ENCODE assay signal across 9 mouse cellular contexts in genomic region chr7:44975117-44975419, GRCm38 (mm10). TPM values are rescaled to one million over a fixed set of nuclear protein-coding genes. Genes with fewer than 3 reads are reported as not detected.
A peak's percentile ranks its signal among the peaks of the same experiment; 100 is the strongest.
DNase-seq lines count a peak whose midpoint lies in the region; ATAC-seq and TF ChIP-seq lines count a peak whose summit lies in the region.
"Had no signal": no experiment of that assay in that cellular context is flagged by ENCODE, and none has a peak within 500 bp of the region (broad histone marks: within the 10 kb centered on the region; RNA-seq: fewer than 3 reads in every experiment).

No protein-coding gene starts in this region.

- DNase-seq in layer of hippocampus, adult 2 months (ENCODE audit: low spot score in 2 of 2): no peak
- no peak for DNase-seq in layer of hippocampus, adult 8-10 months (ENCODE audit: low spot score in 2 of 2)
- DNase-seq in forebrain, embryonic 10.5 days (ENCODE audit: extremely low spot score, low spot score): no peak
- DNase-seq in frontal cortex, adult 2 months (ENCODE audit: extremely low spot score in 1 of 2, low spot score in 1 of 2): no peak
- DNase-seq in right cerebral cortex, postnatal 36 days (ENCODE audit: low spot score in 2 of 2): no peak
- DNase-seq in yolk sac, embryonic 10.5 days (ENCODE audit: low spot score): no peak

- no peak for TF ChIP-seq CTCF in layer of hippocampus, adult 2 months (conservative IDR thresholded peaks at IDR 0.05)
- no peak for TF ChIP-seq CTCF in intestine, postnatal 0 days (IDR thresholded peaks at IDR 0.05; ENCODE audit: low read depth)

- peak overlapping the region; percentile 63; the same call in 1 of the 2 replicates for H3K4me2 ChIP-seq in intestine, postnatal 0 days (replicated peaks; ENCODE audit: low read depth)
- peak overlapping the region; percentile 81 for H3K4me2 ChIP-seq in neural tube, embryonic 12.5 days (replicated peaks)

- WGBS in forebrain, embryonic 10.5 days: 28% methylated on average over 6 of the region's 6 CpGs
- 18% methylated on average over 6 of the region's 6 CpGs for WGBS in intestine, postnatal 0 days
- 29% methylated on average over 6 of the region's 6 CpGs for WGBS in neural tube, embryonic 12.5 days

- no peaks in the 10 kb centered on the region for H3K9me3 ChIP-seq in forebrain, embryonic 10.5 days
- H3K9me3 ChIP-seq in intestine, postnatal 0 days (ENCODE audit: control insufficient read depth): no peaks in the 10 kb centered on the region
- no peaks in the 10 kb centered on the region for H3K9me3 ChIP-seq in neural tube, embryonic 12.5 days

- H3K4me3 ChIP-seq in layer of hippocampus, adult 2 months: no peak overlapping the region; the same call in 1 of the 2 replicates
- peak overlapping the region; percentile 58 for H3K4me3 ChIP-seq in forebrain, embryonic 10.5 days
- no peak overlapping the region for H3K4me3 ChIP-seq in intestine, postnatal 0 days (ENCODE audit: low read depth, low read length)
- peak overlapping the region; percentile 46; the same call in 1 of the 2 replicates for H3K4me3 ChIP-seq in neural tube, embryonic 12.5 days

- peaks cover 51% of the 10 kb centered on the region for H3K36me3 ChIP-seq in forebrain, embryonic 10.5 days (replicated peaks)
- peaks cover 45% of the 10 kb centered on the region for H3K36me3 ChIP-seq in intestine, postnatal 0 days (ENCODE audit: control insufficient read depth, insufficient read depth)
- peaks cover 45% of the 10 kb centered on the region for H3K36me3 ChIP-seq in neural tube, embryonic 12.5 days

- no peaks in the 10 kb centered on the region for H3K27me3 ChIP-seq in forebrain, embryonic 10.5 days (ENCODE audit: poor library complexity, severe bottlenecking)
- H3K27me3 ChIP-seq in intestine, postnatal 0 days (replicated peaks; ENCODE audit: control insufficient read depth, insufficient read depth, low read length): no peaks in the 10 kb centered on the region
- no peaks in the 10 kb centered on the region for H3K27me3 ChIP-seq in neural tube, embryonic 12.5 days (replicated peaks)
- H3K27me3 ChIP-seq: Patski had no signal

- peaks cover 46% of the 10 kb centered on the region for H3K4me1 ChIP-seq in forebrain, embryonic 10.5 days
- H3K4me1 ChIP-seq in intestine, postnatal 0 days (replicated peaks; ENCODE audit: control insufficient read depth, insufficient read depth, low read length): peaks cover 4% of the 10 kb centered on the region; the same call in 1 of the 2 replicates
- peaks cover 32% of the 10 kb centered on the region for H3K4me1 ChIP-seq in neural tube, embryonic 12.5 days

- no peak overlapping the region for H3K9ac ChIP-seq in intestine, postnatal 0 days (ENCODE audit: low read depth, low read length)
- H3K9ac ChIP-seq in neural tube, embryonic 12.5 days: no peak overlapping the region

- H3K27ac ChIP-seq in layer of hippocampus, adult 2 months: peak overlapping the region; percentile 96
- H3K27ac ChIP-seq in forebrain, embryonic 10.5 days: peak overlapping the region; percentile 81; the same call in 1 of the 2 replicates
- H3K27ac ChIP-seq in intestine, postnatal 0 days (ENCODE audit: low read depth, low read length): no peak overlapping the region
- H3K27ac ChIP-seq in neural tube, embryonic 12.5 days: 0 out of 2 replicates have a peak overlapping the region, but pooled peaks have one; percentile 57

- no peak for ATAC-seq in intestine, postnatal 0 days
- no peak for ATAC-seq in neural tube, embryonic 12.5 days (ENCODE audit: low FRiP score, low read depth)
- ATAC-seq: Patski had no signal

RNA-seq across cellular contexts. Expression of gene Cpt1c, which starts 0.4 kb away (rescaled TPM):
- 100 to 1,000 TPM; 138 to 140 TPM for total RNA-seq in layer of hippocampus, adult 2 months (2021)
- total RNA-seq in layer of hippocampus, adult 8-10 months (2022): 100 to 1,000 TPM; 123 to 144 (median 137) TPM
- 19.4 and 20.8 TPM in 2 replicates for polyA plus RNA-seq in forebrain, embryonic 10.5 days (2016; fragmentation: Nextera tagmentation; extraction: Ambion mirVana)
- 3.5 and 4.5 TPM in 2 replicates for polyA plus RNA-seq in intestine, postnatal 0 days (2015; fragmentation: Nextera tagmentation; extraction: Ambion mirVana)
- 39.7 and 44.1 TPM in 2 replicates for polyA plus RNA-seq in neural tube, embryonic 12.5 days (2016; fragmentation: Nextera tagmentation; extraction: Ambion mirVana)
- polyA plus RNA-seq in frontal cortex, adult 2 months (2012; rRNA removed): 151 TPM in 2 replicates

RNA-seq across cellular contexts. Expression of gene Prmt1, which starts 11.3 kb away (rescaled TPM):
- 100 to 1,000 TPM; 165 to 171 TPM for total RNA-seq in layer of hippocampus, adult 2 months (2021)
- 100 to 1,000 TPM; 167 to 173 (median 172) TPM for total RNA-seq in layer of hippocampus, adult 8-10 months (2022)
- 909 and 984 TPM in 2 replicates for polyA plus RNA-seq in forebrain, embryonic 10.5 days (2016; fragmentation: Nextera tagmentation; extraction: Ambion mirVana)
- polyA plus RNA-seq in intestine, postnatal 0 days (2015; fragmentation: Nextera tagmentation; extraction: Ambion mirVana): 124 and 130 TPM in 2 replicates
- 595 and 646 TPM in 2 replicates for polyA plus RNA-seq in neural tube, embryonic 12.5 days (2016; fragmentation: Nextera tagmentation; extraction: Ambion mirVana)
- polyA plus RNA-seq in frontal cortex, adult 2 months (2012; rRNA removed): 217 and 232 TPM in 2 replicates

RNA-seq across cellular contexts. Expression of gene Irf3, which starts 22.4 kb away (rescaled TPM):
- total RNA-seq in layer of hippocampus, adult 2 months (2021): 10 to 100 TPM; 38.4 to 42.7 TPM
- 10 to 100 TPM; 42.1 to 52.0 (median 45.0) TPM for total RNA-seq in layer of hippocampus, adult 8-10 months (2022)
- polyA plus RNA-seq in forebrain, embryonic 10.5 days (2016; fragmentation: Nextera tagmentation; extraction: Ambion mirVana): 70.5 and 76.0 TPM in 2 replicates
- 53.2 and 56.4 TPM in 2 replicates for polyA plus RNA-seq in intestine, postnatal 0 days (2015; fragmentation: Nextera tagmentation; extraction: Ambion mirVana)
- 71.0 and 73.4 TPM in 2 replicates for polyA plus RNA-seq in neural tube, embryonic 12.5 days (2016; fragmentation: Nextera tagmentation; extraction: Ambion mirVana)
- polyA plus RNA-seq in frontal cortex, adult 2 months (2012; rRNA removed): 88.4 and 88.6 TPM in 2 replicates

RNA-seq across cellular contexts. Expression of gene Bcl2l12, which starts 23.4 kb away (rescaled TPM):
- total RNA-seq in layer of hippocampus, adult 2 months (2021): 1 to 10 TPM; 2.5 to 3.7 TPM
- total RNA-seq in layer of hippocampus, adult 8-10 months (2022): 1 to 10 TPM; 2.3 to 6.1 (median 4.3) TPM
- 80.7 and 83.9 TPM in 2 replicates for polyA plus RNA-seq in forebrain, embryonic 10.5 days (2016; fragmentation: Nextera tagmentation; extraction: Ambion mirVana)
- polyA plus RNA-seq in intestine, postnatal 0 days (2015; fragmentation: Nextera tagmentation; extraction: Ambion mirVana): 18.3 and 19.6 TPM in 2 replicates
- polyA plus RNA-seq in neural tube, embryonic 12.5 days (2016; fragmentation: Nextera tagmentation; extraction: Ambion mirVana): 41.1 and 42.9 TPM in 2 replicates
- polyA plus RNA-seq in frontal cortex, adult 2 months (2012; rRNA removed): 5.4 and 5.9 TPM in 2 replicates

RNA-seq across cellular contexts. Expression of gene Tsks, which starts 32.1 kb away (rescaled TPM):
- total RNA-seq in layer of hippocampus, adult 2 months (2021): 1 to 10 TPM; 1.3 to 2.0 TPM
- total RNA-seq in layer of hippocampus, adult 8-10 months (2022): under 1 TPM; 0.37 to 0.85 (median 0.67) TPM
- polyA plus RNA-seq in forebrain, embryonic 10.5 days (2016; fragmentation: Nextera tagmentation; extraction: Ambion mirVana): 0.47 TPM in 1 of 2 replicates, not detected in the other
- 0.13 TPM in 1 of 2 replicates, not detected in the other for polyA plus RNA-seq in intestine, postnatal 0 days (2015; fragmentation: Nextera tagmentation; extraction: Ambion mirVana)
- 0.14 TPM in 1 of 2 replicates, not detected in the other for polyA plus RNA-seq in neural tube, embryonic 12.5 days (2016; fragmentation: Nextera tagmentation; extraction: Ambion mirVana)
- polyA plus RNA-seq in frontal cortex, adult 2 months (2012; rRNA removed): 1.4 TPM in 2 replicates

Comparison
In these comparisons a context has a peak if more than half of its experiments do, and no peak if none do; other contexts are left out.
1. H3K4me3 ChIP-seq: peak in forebrain, embryonic 10.5 days (single experiment) and neural tube, embryonic 12.5 days (single experiment); none in layer of hippocampus, adult 2 months (single experiment) and intestine, postnatal 0 days (single experiment).